Mouse (Mus musculus): ENCODE results near the gene Cog6. TPM values are rescaled to one million over a fixed set of nuclear protein-coding genes. Genes with fewer than 3 reads are reported as not detected.

Gene Cog6
- total and polyA plus RNA-seq, 2 experiments from 2014 or later = 28.0 to 37.2 TPM

DNA sequence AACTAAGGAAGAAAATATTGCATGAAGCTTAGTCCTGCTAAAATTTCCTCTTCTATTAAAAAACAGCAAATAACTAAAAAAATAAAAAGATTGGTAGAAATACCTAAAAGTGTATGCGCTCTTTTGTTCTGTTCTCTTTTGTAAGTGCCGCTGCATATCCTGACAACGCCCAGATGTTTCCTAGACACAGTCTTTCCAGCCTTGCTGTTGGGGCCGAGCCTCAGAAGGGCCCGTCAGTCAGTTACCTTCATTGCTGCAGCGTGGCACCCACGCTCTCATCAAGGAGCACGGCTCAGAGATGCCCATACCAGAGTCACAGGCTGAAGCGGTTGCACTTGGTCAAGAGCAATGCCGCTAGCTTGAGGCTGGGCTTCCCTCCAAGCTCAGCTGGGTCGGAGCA, 60.8 kb downstream of the Cog6 start:
- Histone ChIP-seq H3K9me3 (ENCODE audit: low read length) (no peaks in the 10 kb centered on the region), H3K4me1 (ENCODE audit: insufficient read depth, low read length) (no peaks in the 10 kb centered on the region), H3K27ac (ENCODE audit: low read depth, low read length) (no peak overlapping the region), H3K9ac (replicated peaks; ENCODE audit: low read length, poor library complexity, severe bottlenecking) (no peak overlapping the region), H3K27me3 (ENCODE audit: insufficient read depth, low read length) (no peaks in the 10 kb centered on the region), H3K4me2 (ENCODE audit: low read depth, low read length, poor library complexity, severe bottlenecking) (no peak overlapping the region), H3K4me3 (ENCODE audit: low read depth, low read length) (no peak overlapping the region), H3K36me3 (ENCODE audit: insufficient read depth, low read length) (no peaks in the 10 kb centered on the region)
- 79% methylated on average over 11 of the region's 11 CpGs for WGBS
- ATAC-seq (ENCODE audit: low FRiP score) (no peak), DNase-seq (ENCODE audit: low spot score) (no peak)
- TF ChIP-seq CTCF (IDR thresholded peaks at IDR 0.05) = no peak

GRCm38 (mm10) chr3:52955481-52956019, 61.5 kb downstream of the Cog6 start:
- WGBS = 15% methylated on average over 10 of the region's 10 CpGs
- Histone ChIP-seq H3K36me3 (ENCODE audit: insufficient read depth, low read length) (no peaks in the 10 kb centered on the region), H3K27me3 (ENCODE audit: insufficient read depth, low read length) (no peaks in the 10 kb centered on the region), H3K9me3 (ENCODE audit: low read length) (no peaks in the 10 kb centered on the region), H3K9ac (replicated peaks; ENCODE audit: low read length, poor library complexity, severe bottlenecking) (no peak overlapping the region), H3K27ac (ENCODE audit: low read depth, low read length) (no peak overlapping the region), H3K4me2 (ENCODE audit: low read depth, low read length, poor library complexity, severe bottlenecking) (no peak overlapping the region), H3K4me3 (ENCODE audit: low read depth, low read length) (no peak overlapping the region), H3K4me1 (ENCODE audit: insufficient read depth, low read length) (no peaks in the 10 kb centered on the region)
- no peak for TF ChIP-seq CTCF (IDR thresholded peaks at IDR 0.05)
- ATAC-seq (ENCODE audit: low FRiP score) = no peak
- peak; percentile 21 for DNase-seq (ENCODE audit: low spot score)

DNA sequence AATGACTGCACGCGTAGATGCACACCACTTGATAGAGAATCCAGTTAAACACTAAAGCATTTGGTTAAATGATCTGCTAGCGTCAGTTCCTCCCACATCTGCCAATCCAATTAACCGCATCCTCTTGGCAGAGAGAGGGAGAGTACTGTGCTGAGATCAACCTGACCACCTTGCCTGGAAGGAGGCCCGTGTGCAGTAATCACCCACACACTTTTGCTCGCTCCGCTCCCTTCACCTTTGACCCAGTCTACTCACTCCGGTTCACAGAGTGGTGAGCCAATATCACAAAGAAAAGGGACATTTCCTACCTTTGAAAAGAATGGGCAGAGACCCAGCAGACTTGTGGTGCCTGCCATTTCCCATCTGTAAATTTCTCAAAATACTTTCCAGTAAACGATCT, 62.4 kb downstream of the Cog6 start:
- WGBS = 53% methylated on average over 9 of the region's 9 CpGs
- no peak overlapping the region for H3K27ac ChIP-seq (ENCODE audit: low read depth, low read length)
- H3K4me1 ChIP-seq (ENCODE audit: insufficient read depth, low read length) = no peaks in the 10 kb centered on the region
- no peaks in the 10 kb centered on the region for H3K36me3 ChIP-seq (ENCODE audit: insufficient read depth, low read length)
- no peaks in the 10 kb centered on the region for H3K9me3 ChIP-seq (ENCODE audit: low read length)
- H3K9ac ChIP-seq (replicated peaks; ENCODE audit: low read length, poor library complexity, severe bottlenecking) = no peak overlapping the region
- no peak overlapping the region for H3K4me2 ChIP-seq (ENCODE audit: low read depth, low read length, poor library complexity, severe bottlenecking)
- no peaks in the 10 kb centered on the region for H3K27me3 ChIP-seq (ENCODE audit: insufficient read depth, low read length)
- no peak overlapping the region for H3K4me3 ChIP-seq (ENCODE audit: low read depth, low read length)
- TF ChIP-seq CTCF (IDR thresholded peaks at IDR 0.05) = no peak
- no peak for DNase-seq (ENCODE audit: low spot score)
- ATAC-seq (ENCODE audit: low FRiP score) = no peak

DNA sequence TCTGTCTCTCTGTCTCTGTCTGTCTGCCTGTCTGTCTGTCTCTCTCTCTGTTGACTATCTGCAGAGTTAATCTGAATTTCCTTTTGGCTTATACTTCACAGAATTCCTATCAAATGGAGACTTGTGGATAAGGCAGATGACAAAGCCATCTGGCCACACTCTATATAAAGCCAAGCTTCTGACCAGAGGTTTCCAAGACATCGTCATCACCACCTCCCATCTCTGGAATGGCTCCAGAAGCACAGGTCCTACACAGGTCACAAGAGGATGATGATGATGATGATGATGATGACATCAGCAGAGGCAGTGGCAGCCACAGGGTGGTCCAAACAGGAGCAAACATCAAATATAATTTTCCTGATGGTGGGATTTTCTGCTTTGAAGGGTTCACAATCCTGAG, 63.2 kb downstream of the Cog6 start:
- no peak for TF ChIP-seq CTCF (IDR thresholded peaks at IDR 0.05)
- no peak overlapping the region for H3K9ac ChIP-seq (replicated peaks; ENCODE audit: low read length, poor library complexity, severe bottlenecking)
- H3K9me3 ChIP-seq (ENCODE audit: low read length) = no peaks in the 10 kb centered on the region
- H3K27me3 ChIP-seq (ENCODE audit: insufficient read depth, low read length) = no peaks in the 10 kb centered on the region
- no peak for DNase-seq (ENCODE audit: low spot score)
- ATAC-seq (ENCODE audit: low FRiP score) = no peak
- WGBS = 94% methylated on average over 1 of the region's 1 CpGs
- H3K4me3 ChIP-seq (ENCODE audit: low read depth, low read length) = no peak overlapping the region
- H3K4me1 ChIP-seq (ENCODE audit: insufficient read depth, low read length) = no peaks in the 10 kb centered on the region
- H3K27ac ChIP-seq (ENCODE audit: low read depth, low read length) = no peak overlapping the region
- H3K4me2 ChIP-seq (ENCODE audit: low read depth, low read length, poor library complexity, severe bottlenecking) = no peak overlapping the region
- H3K36me3 ChIP-seq (ENCODE audit: insufficient read depth, low read length) = no peaks in the 10 kb centered on the region

GRCm38 (mm10) chr3:52948824-52949223, 68.2 kb downstream of the Cog6 start:
- Histone ChIP-seq H3K27ac (ENCODE audit: low read depth, low read length) (no peak overlapping the region), H3K36me3 (ENCODE audit: insufficient read depth, low read length) (no peaks in the 10 kb centered on the region), H3K4me1 (ENCODE audit: insufficient read depth, low read length) (no peaks in the 10 kb centered on the region), H3K4me2 (ENCODE audit: low read depth, low read length, poor library complexity, severe bottlenecking) (no peak overlapping the region), H3K27me3 (ENCODE audit: insufficient read depth, low read length) (no peaks in the 10 kb centered on the region), H3K9ac (replicated peaks; ENCODE audit: low read length, poor library complexity, severe bottlenecking) (no peak overlapping the region), H3K9me3 (ENCODE audit: low read length) (no peaks in the 10 kb centered on the region), H3K4me3 (ENCODE audit: low read depth, low read length) (no peak overlapping the region)
- TF ChIP-seq CTCF (IDR thresholded peaks at IDR 0.05) = no peak
- 93% methylated on average over 5 of the region's 5 CpGs for WGBS
- no peak for DNase-seq (ENCODE audit: low spot score)
- no peak for ATAC-seq (ENCODE audit: low FRiP score)

DNA sequence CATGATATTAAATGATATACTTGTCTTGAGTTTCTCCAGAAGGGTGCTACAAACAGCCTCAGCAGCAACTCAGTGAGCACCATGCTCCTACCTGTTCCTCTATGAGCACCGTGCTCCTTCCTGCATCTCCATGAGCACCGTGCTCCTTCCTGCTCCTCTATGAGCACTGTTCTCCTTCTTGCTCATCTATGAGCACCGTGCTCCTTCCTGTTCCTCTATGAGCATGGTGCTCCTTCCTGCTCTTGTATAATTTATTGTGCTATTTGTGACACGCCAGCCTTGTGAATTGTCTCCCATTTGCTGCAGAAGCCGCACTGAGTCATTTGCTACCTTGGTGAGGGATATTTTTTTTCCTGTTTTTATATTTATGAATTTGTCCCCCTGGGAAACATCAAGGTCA, 69.6 kb downstream of the Cog6 start:
- no peak overlapping the region for H3K4me3 ChIP-seq (ENCODE audit: low read depth, low read length)
- H3K4me2 ChIP-seq (ENCODE audit: low read depth, low read length, poor library complexity, severe bottlenecking) = no peak overlapping the region
- no peak for TF ChIP-seq CTCF (IDR thresholded peaks at IDR 0.05)
- no peak overlapping the region for H3K27ac ChIP-seq (ENCODE audit: low read depth, low read length)
- H3K27me3 ChIP-seq (ENCODE audit: insufficient read depth, low read length) = no peaks in the 10 kb centered on the region
- no peak for ATAC-seq (ENCODE audit: low FRiP score)
- no peak for DNase-seq (ENCODE audit: low spot score)
- no peaks in the 10 kb centered on the region for H3K9me3 ChIP-seq (ENCODE audit: low read length)
- no peaks in the 10 kb centered on the region for H3K4me1 ChIP-seq (ENCODE audit: insufficient read depth, low read length)
- H3K9ac ChIP-seq (replicated peaks; ENCODE audit: low read length, poor library complexity, severe bottlenecking) = no peak overlapping the region
- H3K36me3 ChIP-seq (ENCODE audit: insufficient read depth, low read length) = no peaks in the 10 kb centered on the region
- 93% methylated on average over 5 of the region's 5 CpGs for WGBS
